Mouse (Mus musculus): ENCODE measurements around the gene Nfkbil1.
A peak's percentile ranks its signal among the peaks of the same experiment; 100 is the strongest.

DNA sequence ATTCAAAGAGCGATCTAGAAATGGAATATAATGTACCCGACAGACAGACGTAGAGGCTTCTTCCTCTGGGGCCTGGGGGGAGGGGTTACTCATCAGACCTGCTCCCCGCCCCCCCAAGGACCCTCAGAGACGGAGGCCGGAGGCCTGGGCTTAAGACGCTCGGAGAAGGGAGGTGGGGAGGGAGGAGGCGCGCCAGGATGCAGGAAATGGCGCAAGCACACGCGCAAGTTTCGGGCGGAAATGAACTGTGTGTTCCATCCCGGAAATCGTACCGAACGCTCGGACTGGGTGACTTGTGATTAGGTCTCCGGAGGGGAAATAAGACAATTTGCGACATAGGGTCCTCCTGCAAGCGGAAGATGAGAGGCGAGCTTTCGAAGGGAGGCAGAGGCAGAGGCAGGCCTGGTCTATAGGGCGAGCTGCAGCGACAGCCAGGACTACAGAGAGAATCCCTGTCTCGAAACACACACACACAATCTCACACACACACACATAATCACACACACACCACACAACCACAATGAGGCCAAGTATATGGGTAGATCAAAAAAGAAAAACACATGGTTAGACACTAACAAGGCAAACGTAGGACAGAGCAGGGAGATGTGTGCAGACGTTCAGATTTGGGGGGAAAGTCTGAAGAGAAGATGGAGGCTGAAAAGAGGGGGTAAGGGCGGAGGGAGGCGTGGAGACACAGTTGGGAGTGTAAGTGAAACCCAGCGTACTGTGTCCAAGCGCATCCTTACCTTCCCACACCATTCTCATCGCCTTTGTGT is at the start of gene Nfkbil1:
- TF ChIP-seq GATA1 (IDR thresholded peaks at IDR 0.05; ENCODE audit: borderline replicate concordance, low read length) (no peak), FLI1 (IDR thresholded peaks at IDR 0.05; ENCODE audit: low read length) (peak; percentile 50; the same call in 1 of the 2 replicates)

All from megakaryocyte, embryonic 14.5 days (primary cell).